Mouse (Mus musculus) bone marrow macrophage, adult 2 months (primary cell): ENCODE data around the gene Gm11595.

ENCODE experiments used
- CTCF ChIP-seq: IDR thresholded peaks from 2 replicates; pipeline ENCODE4 v1.5.1; 2012; ENCODE audit warnings: low read depth, mild to moderate bottlenecking, low read length, moderate library complexity
- POLR2A ChIP-seq: IDR thresholded peaks from 2 replicates; pipeline ENCODE4 v1.6.1; 2012; ENCODE audit warnings: mild to moderate bottlenecking, low read depth, low read length, borderline replicate concordance

GRCm38 (mm10) chr11:99768410-99768809, 4.3 kb downstream of the Gm11595 start:
- TF ChIP-seq CTCF (no peak), POLR2A (no peak)
